Mouse (Mus musculus) embryonic stem cell, embryonic (primary cell): ENCODE results near the gene Tarbp1.

Experiments used
- CTCF ChIA-PET, 4 experiments: fragments of 300-600 bp in 2 of 4; fragments of 350-600 bp in 2 of 4; sonication (Branson Sonifier 250); formaldehyde crosslinking; loops; one replicate each; lab custom pipeline; 2022; ENCODE audit warnings: inconsistent platforms in 2 of 4; lab: Charles Lee
- POLR2A ChIA-PET, 4 experiments: fragments of 300-600 bp in 2 of 4; fragments of 350-600 bp in 2 of 4; sonication (Branson Sonifier 250); formaldehyde crosslinking; loops; one replicate each; lab custom pipeline; 2022; ENCODE audit warnings: antibody characterized with exemption in 4 of 4, inconsistent platforms in 1 of 4; lab: Charles Lee

Gene Tarbp1

GRCm38 (mm10) chr8:126474299-126475187, at the start of gene Tarbp1:
TSS of gene Tarbp1 (minus strand) at chr8:126475065.
- ChIA-PET POLR2A (interaction anchor here (0.5 to 2.1 kb wide), 32 partner anchors 10 to 497 kb away, joined by 3 to 6 read pairs (median 3); partner anchors contain the start of genes Coa6 (in 2 of the 4), Rbm34 (in 2 of the 4), Irf2bp2 (in 1 of the 4) and Kcnk1 (in 1 of the 4)), CTCF (interaction anchor here in 3 of 4 experiments (0.6 to 1.2 kb wide), 8 partner anchors 10 to 524 kb away, joined by 3 to 5 read pairs (median 4); partner anchors contain the start of gene Rbm34 (in 1 of the 3))

- POLR2A ChIA-PET: interaction anchor here in 1 of 4 experiments (0.6 kb wide), 1 partner anchor 250 kb away, joined by 3 read pairs; no protein-coding TSS in a partner anchor
- CTCF ChIA-PET: no interaction called here
Measured at GRCm38 (mm10) chr8:126524233-126524985, 49.5 kb upstream of the Tarbp1 start.

- ChIA-PET CTCF (interaction anchor here in 2 of 4 experiments (0.7 to 1.1 kb wide), 2 partner anchors 42 to 289 kb away, joined by 3 to 4 read pairs; no protein-coding TSS in a partner anchor), POLR2A (interaction anchor here in 1 of 4 experiments (0.6 kb wide), 1 partner anchor 85 kb away, joined by 3 read pairs; no protein-coding TSS in a partner anchor)
Measured at GRCm38 (mm10) chr8:126523060-126523574, 48.3 kb upstream of the Tarbp1 start.

- POLR2A ChIA-PET: interaction anchor here in 2 of 4 experiments (0.7 to 1.1 kb wide), 4 partner anchors 46 to 77 kb away, joined by 3 to 4 read pairs (median 3); no protein-coding TSS in a partner anchor
- CTCF ChIA-PET: interaction anchor here in 3 of 4 experiments (0.6 to 1.5 kb wide), 6 partner anchors 12 to 453 kb away, joined by 3 to 8 read pairs (median 4); no protein-coding TSS in a partner anchor
Measured at GRCm38 (mm10) chr8:126519447-126519975, 44.6 kb upstream of the Tarbp1 start.

GRCm38 (mm10) chr8:126516620-126517577, 42.0 kb upstream of the Tarbp1 start:
- ChIA-PET CTCF (interaction anchor here in 3 of 4 experiments (0.6 to 1.2 kb wide), 3 partner anchors 11 to 129 kb away, joined by 3 to 4 read pairs (median 3); no protein-coding TSS in a partner anchor), POLR2A (interaction anchor here in 3 of 4 experiments (0.7 to 2.7 kb wide), 17 partner anchors 12 to 454 kb away, joined by 3 to 8 read pairs (median 4); partner anchors contain the start of genes Rbm34 (in 1 of the 3) and Tarbp1 (in 1 of the 3))

- ChIA-PET CTCF (interaction anchor here in 2 of 4 experiments (0.9 to 1.1 kb wide), 2 partner anchors 12 to 371 kb away, joined by 3 to 4 read pairs; no protein-coding TSS in a partner anchor), POLR2A (interaction anchor here in 1 of 4 experiments (1.1 to 1.9 kb wide), 2 partner anchors 25 to 44 kb away, joined by 4 to 5 read pairs; no protein-coding TSS in a partner anchor)
Measured at GRCm38 (mm10) chr8:126514011-126514964, 39.4 kb upstream of the Tarbp1 start.

GRCm38 (mm10) chr8:126510866-126511265, 36.0 kb upstream of the Tarbp1 start:
- ChIA-PET POLR2A (interaction anchor here in 1 of 4 experiments (0.7 kb wide), 1 partner anchor 182 kb away, joined by 3 read pairs; no protein-coding TSS in a partner anchor), CTCF (interaction anchor here in 1 of 4 experiments (0.6 kb wide), 1 partner anchor 545 kb away, joined by 5 read pairs; no protein-coding TSS in a partner anchor)

- POLR2A ChIA-PET: no interaction called here
- CTCF ChIA-PET: interaction anchor here in 1 of 4 experiments (0.6 kb wide), 2 partner anchors 424 to 1361 kb away, joined by 3 read pairs; no protein-coding TSS in a partner anchor
Measured at GRCm38 (mm10) chr8:126509635-126510034, 34.8 kb upstream of the Tarbp1 start.

GRCm38 (mm10) chr8:126508871-126509586, 34.2 kb upstream of the Tarbp1 start:
- ChIA-PET POLR2A (interaction anchor here in 2 of 4 experiments (0.6 to 2.5 kb wide), 3 partner anchors 12 to 139 kb away, joined by 4 to 9 read pairs (median 5); no protein-coding TSS in a partner anchor), CTCF (no interaction called here)

- ChIA-PET CTCF (interaction anchor here in 2 of 4 experiments (1.2 to 2.0 kb wide), 3 partner anchors 11 to 27 kb away, joined by 3 to 4 read pairs (median 4); no protein-coding TSS in a partner anchor), POLR2A (interaction anchor here in 2 of 4 experiments (0.6 to 2.5 kb wide), 5 partner anchors 11 to 437 kb away, joined by 3 to 9 read pairs (median 5); partner anchors contain the start of genes Irf2bp2 (in 1 of the 2) and Tomm20 (in 1 of the 2))
Measured at GRCm38 (mm10) chr8:126508221-126508620, 33.4 kb upstream of the Tarbp1 start.

- ChIA-PET POLR2A (interaction anchor here in 2 of 4 experiments (0.6 to 1.2 kb wide), 5 partner anchors 12 to 343 kb away, joined by 3 to 7 read pairs (median 5); no protein-coding TSS in a partner anchor), CTCF (no interaction called here)
Measured at GRCm38 (mm10) chr8:126504492-126505182, 29.8 kb upstream of the Tarbp1 start.

GRCm38 (mm10) chr8:126502722-126503121, 27.9 kb upstream of the Tarbp1 start:
- CTCF ChIA-PET: interaction anchor here in 2 of 4 experiments (0.8 to 1.1 kb wide), 2 partner anchors 11 to 21 kb away, joined by 3 read pairs; no protein-coding TSS in a partner anchor
- POLR2A ChIA-PET: interaction anchor here in 1 of 4 experiments (1.0 kb wide), 1 partner anchor 26 kb away, joined by 3 read pairs; no protein-coding TSS in a partner anchor

- POLR2A ChIA-PET: interaction anchor here in 2 of 4 experiments (0.9 to 1.2 kb wide), 2 partner anchors 17 to 472 kb away, joined by 3 read pairs; partner anchors contain the start of gene Rbm34 (in 1 of the 2)
- CTCF ChIA-PET: interaction anchor here in 1 of 4 experiments (0.6 kb wide), 1 partner anchor 477 kb away, joined by 3 read pairs; no protein-coding TSS in a partner anchor
Measured at GRCm38 (mm10) chr8:126499371-126499770, 24.5 kb upstream of the Tarbp1 start.
